Mouse (Mus musculus) hindbrain, embryonic 14.5 days (tissue): Measurements from ENCODE around the gene Trmt10a. TPM values are rescaled to one million over a fixed set of nuclear protein-coding genes. Genes with fewer than 3 reads are reported as not detected.

Experiments used
- ATAC-seq: fragments of 200-750 bp; cut with Nextera tagmentation; 2 replicates; pipeline ENCODE4 v1.8.0; 2017; ENCODE audit warnings: moderate number of reproducible peaks, mild to moderate bottlenecking, moderate TSS enrichment, moderate library complexity; ENCODE audit not compliant: low FRiP score
- DNase-seq: peaks from one replicate; pipeline ENCODE4 v3.0.0-alpha.2; 2015; ENCODE audit warnings: low spot score
- H3K27ac ChIP-seq: fragments of 300-500 bp; sonication (generic); 2 replicates; pipeline ENCODE4 v1.5.1; 2014; ENCODE audit warnings: mild to moderate bottlenecking, moderate library complexity
- H3K27me3 ChIP-seq: fragments of 300-500 bp; sonication (generic); 2 replicates; pipeline ENCODE4 v1.6.1; 2014; ENCODE audit warnings: mild to moderate bottlenecking, low read length, mixed read lengths; ENCODE audit not compliant: control insufficient read depth, insufficient read depth
- H3K36me3 ChIP-seq: fragments of 300-500 bp; sonication (generic); replicated peaks from 2 replicates; pipeline ENCODE4 v1.6.1; 2014; ENCODE audit not compliant: control insufficient read depth, insufficient read depth
- H3K4me1 ChIP-seq: fragments of 300-500 bp; sonication (generic); replicated peaks from 2 replicates; pipeline ENCODE4 v1.6.1; 2014; ENCODE audit warnings: antibody characterized with exemption, low read length, mixed read lengths; ENCODE audit not compliant: control insufficient read depth, insufficient read depth
- H3K4me2 ChIP-seq: fragments of 300-500 bp; sonication (generic); replicated peaks from 2 replicates; pipeline ENCODE4 v1.6.1; 2014; ENCODE audit warnings: mild to moderate bottlenecking, moderate library complexity
- H3K4me3 ChIP-seq: fragments of 300-500 bp; sonication (generic); replicated peaks from 2 replicates; pipeline ENCODE4 v1.5.1; 2014; ENCODE audit warnings: mild to moderate bottlenecking, low read length
- H3K9ac ChIP-seq: fragments of 300-500 bp; sonication (generic); 2 replicates; pipeline ENCODE4 v1.6.1; 2014
- H3K9me3 ChIP-seq: fragments of 300-500 bp; sonication (generic); 2 replicates; pipeline ENCODE4 v1.6.1; 2016; ENCODE audit warnings: low read length; ENCODE audit not compliant: control insufficient read depth
- WGBS: fragments of 180-500 bp; shearing (Covaris S2); extraction: QIAGEN DNeasy Blood & Tissue Kit; methylation state at CpG from one replicate; pipeline ENCODE4 v1.1.7; 2014; 5-methylcytosine and 5-hydroxymethylcytosine counted together
- polyA plus RNA-seq: library from polyadenylated mRNA; unstranded; fragments of >200 nt; fragmentation: Nextera tagmentation; extraction: Ambion mirVana; gene quantifications from 2 replicates; pipeline ENCODE4 v1.2.1, GENCODE M21; 2014

Gene Trmt10a
- polyA plus RNA-seq, 1 experiment from 2014 or later, result 9.5 TPM

GRCm38 (mm10) chr3:138197973-138198721 is 54.9 kb downstream of the Trmt10a start:
- DNase-seq (peak; percentile 98), ATAC-seq (peak; percentile 97)
- Histone ChIP-seq H3K36me3 (no peaks in the 10 kb centered on the region), H3K9ac (peak overlapping the region; percentile 62), H3K4me2 (peak overlapping the region; percentile 57), H3K4me3 (peak overlapping the region; percentile 26), H3K27me3 (no peaks in the 10 kb centered on the region), H3K9me3 (no peaks in the 10 kb centered on the region), H3K27ac (0 out of 2 replicates have a peak overlapping the region, but pooled peaks have one; percentile 47), H3K4me1 (0 out of 2 replicates have a peak, but pooled peaks cover 7% of the 10 kb centered on the region)
- whole genome bisulfite sequencing, result 27% methylated on average over 20 of the region's 20 CpGs

- Histone ChIP-seq H3K36me3 (no peaks in the 10 kb centered on the region), H3K4me3 (peak overlapping the region; percentile 26; the same call in 1 of the 2 replicates), H3K4me1 (0 out of 2 replicates have a peak, but pooled peaks cover 7% of the 10 kb centered on the region), H3K27ac (no peak overlapping the region), H3K27me3 (no peaks in the 10 kb centered on the region), H3K9me3 (no peaks in the 10 kb centered on the region), H3K4me2 (peak overlapping the region; percentile 57), H3K9ac (peak overlapping the region; percentile 62; the same call in 1 of the 2 replicates)
- no peak for ATAC-seq
- DNase-seq, result no peak
- 53% methylated on average over 7 of the region's 7 CpGs for WGBS
Measured at GRCm38 (mm10) chr3:138198722-138199068, 55.4 kb downstream of the Trmt10a start.

GRCm38 (mm10) chr3:138208821-138209220 is 65.6 kb downstream of the Trmt10a start:
- no peak for DNase-seq
- no peaks in the 10 kb centered on the region for H3K27me3 ChIP-seq
- 94% methylated on average over 3 of the region's 3 CpGs for WGBS
- H3K9ac ChIP-seq, result no peak overlapping the region
- H3K27ac ChIP-seq, result no peak overlapping the region
- no peak overlapping the region for H3K4me2 ChIP-seq
- ATAC-seq, result no peak
- no peaks in the 10 kb centered on the region for H3K4me1 ChIP-seq
- no peak overlapping the region for H3K4me3 ChIP-seq
- H3K9me3 ChIP-seq, result no peaks in the 10 kb centered on the region
- H3K36me3 ChIP-seq, result no peaks in the 10 kb centered on the region

Other genes with a start within 250 kb of the Trmt10a start
- 128 and 131 TPM in 2 replicates for gene Lamtor3, start 224.9 kb upstream of the Trmt10a start, polyA plus RNA-seq
- 2.8 and 3.0 TPM in 2 replicates for gene Dapp1, start 161.9 kb upstream of the Trmt10a start, polyA plus RNA-seq
- gene 1110002E22Rik, start 78.4 kb upstream of the Trmt10a start, polyA plus RNA-seq, result 0.07 and 0.10 TPM in 2 replicates
- 0.29 TPM in 1 of 2 replicates, not detected in the other for gene Gm5105, start 76.1 kb upstream of the Trmt10a start, polyA plus RNA-seq
- 7.6 and 8.4 TPM in 2 replicates for gene Mttp, start 1.5 kb downstream of the Trmt10a start, polyA plus RNA-seq
- gene 4930579F01Rik, start 50.4 kb downstream of the Trmt10a start, polyA plus RNA-seq, result not detected in 2 replicates
- 0.41 and 1.6 TPM in 2 replicates for gene Adh7, start 74.3 kb downstream of the Trmt10a start, polyA plus RNA-seq
- 1.3 and 1.6 TPM in 2 replicates for gene Adh1, start 117.5 kb downstream of the Trmt10a start, polyA plus RNA-seq
- not detected in 2 replicates for gene Adh6a, start 169.8 kb downstream of the Trmt10a start, polyA plus RNA-seq
- 0.16 and 0.29 TPM in 2 replicates for gene Adh6b, start 198.3 kb downstream of the Trmt10a start, polyA plus RNA-seq